21 mouse cellular contexts compared by ENCODE assay signal in the genomic region with DNA sequence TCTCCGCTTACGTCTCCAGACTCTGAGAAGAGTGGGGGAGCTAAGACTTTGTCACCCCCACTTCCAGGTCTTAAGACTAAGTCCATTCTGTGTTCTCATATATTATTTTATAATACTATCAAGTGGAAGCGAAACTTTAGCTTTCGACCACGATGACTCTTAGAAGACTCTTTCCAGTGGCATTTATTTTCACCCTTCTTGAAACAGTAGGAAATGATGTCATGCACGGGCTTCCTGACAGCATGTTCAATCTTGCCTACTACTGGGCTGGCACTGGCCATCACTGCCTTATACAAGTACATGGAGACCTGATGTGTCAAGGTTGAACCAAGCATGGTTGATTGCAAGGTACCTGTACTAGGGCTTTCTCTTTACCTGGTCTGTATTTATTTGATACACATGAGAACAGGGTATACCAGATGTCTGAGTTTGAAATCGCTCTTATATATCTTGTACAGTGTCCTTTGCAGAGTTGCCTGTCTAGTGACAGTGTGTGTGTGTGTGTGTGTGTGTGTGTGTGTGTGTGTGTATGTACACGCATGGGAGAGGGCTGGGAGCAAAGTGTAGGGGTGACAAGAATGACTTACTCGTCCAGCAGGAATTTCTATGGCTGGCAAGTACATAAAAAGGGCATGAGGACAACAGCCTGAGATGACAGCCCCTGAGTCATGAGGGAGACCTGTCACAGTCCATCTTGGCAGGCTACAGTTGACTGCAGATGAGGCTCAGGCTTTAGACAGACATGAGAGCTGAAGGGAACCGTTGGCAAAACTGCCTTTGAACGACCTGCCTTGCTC.
DNase-seq lines count a peak whose midpoint lies in the region; ATAC-seq and TF ChIP-seq lines count a peak whose summit lies in the region.
"Had no signal": no experiment of that assay in that cellular context is flagged by ENCODE, and none has a peak within 500 bp of the region (broad histone marks: within the 10 kb centered on the region; RNA-seq: fewer than 3 reads in every experiment).

No protein-coding gene starts in this region.

- no peaks in the 10 kb centered on the region for H3K79me3 ChIP-seq in C2C12 (ENCODE audit: low read depth)

- no peak overlapping the region for H3K9ac ChIP-seq in heart, embryonic 15.5 days
- H3K9ac ChIP-seq: embryonic facial prominence, embryonic 13.5 days; forebrain, embryonic 13.5 days; forebrain, postnatal 0 days had no signal

- H3K79me2 ChIP-seq in C2C12 (ENCODE audit: control insufficient read depth, insufficient read depth), result no peaks in the 10 kb centered on the region

- no peak overlapping the region for H3K27ac ChIP-seq in heart, embryonic 15.5 days
- H3K27ac ChIP-seq: embryonic facial prominence, embryonic 13.5 days; forebrain, embryonic 13.5 days had no signal

- no peak for DNase-seq in heart, postnatal 10 days
- DNase-seq in 3T3-L1 (ENCODE audit: low read depth, low spot score), result peak; percentile 46
- DNase-seq in kidney, adult 9 months, result no peak
- DNase-seq in gastrocnemius, postnatal 14 days, result no peak
- DNase-seq: adrenal gland, postnatal 25 days; cerebellum, adult 18-20 months; cerebellum, adult 9-11 months; cerebellum, postnatal 36 days; forebrain, postnatal 0 days; gastrocnemius, postnatal 25 days; heart, adult 18-20 months; kidney, adult 8-10 months had no signal

- H3K4me2 ChIP-seq in heart, embryonic 15.5 days, result no peak overlapping the region
- H3K4me2 ChIP-seq: embryonic facial prominence, embryonic 13.5 days; forebrain, embryonic 13.5 days had no signal

- H3K9me3 ChIP-seq in heart, embryonic 15.5 days (replicated peaks), result no peaks in the 10 kb centered on the region
- H3K9me3 ChIP-seq: embryonic facial prominence, embryonic 13.5 days; forebrain, embryonic 13.5 days; G1E had no signal

- WGBS in heart, embryonic 15.5 days, result 74% methylated on average over 11 of the region's 11 CpGs

- H3ac ChIP-seq in C2C12 (ENCODE audit: control insufficient read depth, insufficient read length, low read depth), result no peak overlapping the region

- no peak overlapping the region for H3K4me3 ChIP-seq in heart, embryonic 15.5 days
- no peak overlapping the region for H3K4me3 ChIP-seq in C2C12 (ENCODE audit: insufficient read depth, poor library complexity, severe bottlenecking)
- H3K4me3 ChIP-seq: embryonic facial prominence, embryonic 13.5 days; forebrain, embryonic 13.5 days had no signal

- 0 out of 2 replicates have a peak, but pooled peaks have one; percentile 31 for ATAC-seq in heart, embryonic 15.5 days (replicated peaks; ENCODE audit: insufficient number of reproducible peaks, insufficient read depth, low FRiP score, low read depth)
- peak; percentile 27; the same call in 1 of the 2 replicates for ATAC-seq in megakaryocyte progenitor cell, adult 5-6 weeks (replicated peaks; ENCODE audit: poor library complexity)
- ATAC-seq: forebrain, embryonic 13.5 days; forebrain, postnatal 0 days; hindbrain, embryonic 16.5 days; inflammation-experienced regulatory T-cells, adult 6 months; intestine, postnatal 0 days had no signal

- intact Hi-C loops in heart, postnatal 10 days (cut with DNase I), result no loop called here
- intact Hi-C loops in gastrocnemius, postnatal 14 days (cut with DNase I; ENCODE audit: low total_unique reads), result no loop called here

- no peaks in the 10 kb centered on the region for H3K4me1 ChIP-seq in heart, embryonic 15.5 days (replicated peaks)
- H3K4me1 ChIP-seq: forebrain, embryonic 13.5 days had no signal

- no peaks in the 10 kb centered on the region for H3K27me3 ChIP-seq in heart, embryonic 15.5 days
- H3K27me3 ChIP-seq in C2C12 (ENCODE audit: control insufficient read depth, insufficient read depth, insufficient read length), result no peaks in the 10 kb centered on the region
- H3K27me3 ChIP-seq: embryonic facial prominence, embryonic 13.5 days; forebrain, embryonic 13.5 days had no signal

- no peaks in the 10 kb centered on the region for H3K36me3 ChIP-seq in heart, embryonic 15.5 days
- H3K36me3 ChIP-seq in C2C12 (ENCODE audit: control insufficient read depth, insufficient read depth), result peaks cover 14% of the 10 kb centered on the region
- H3K36me3 ChIP-seq: embryonic facial prominence, embryonic 13.5 days; G1E had no signal

- no peak for TF ChIP-seq CTCF in C2C12 (IDR thresholded peaks at IDR 0.05; ENCODE audit: control insufficient read depth, insufficient read depth, insufficient read length)

TF ChIP-seq in C2C12, 6 proteins besides CTCF, POLR2A, EP300 and RAD21:
- TF ChIP-seq FOSL1 (IDR thresholded peaks at IDR 0.05; ENCODE audit: insufficient read depth, low read length, poor library complexity, severe bottlenecking) (no peak), CEBPB (IDR thresholded peaks at IDR 0.05; ENCODE audit: low read depth) (no peak), MYOD1 (IDR thresholded peaks at IDR 0.05; ENCODE audit: control insufficient read depth, insufficient read length, low read depth) (peak; percentile 47), USF1 (IDR thresholded peaks at IDR 0.05; ENCODE audit: low read depth) (no peak)
